Mouse (Mus musculus): ENCODE measurements at regions not wholly inside any gene's neighbourhood (a gene's known extent, or its start where the extent isn't known, plus 50 kb on each side); places are given as distances from the start of the nearest gene placed in this dataset. TPM values are rescaled to one million over a fixed set of nuclear protein-coding genes. Genes with fewer than 3 reads are reported as not detected.
A peak's percentile ranks its signal among the peaks of the same experiment; 100 is the strongest.

- H3K9ac ChIP-seq = no peak overlapping the region
- WGBS = 56% methylated on average over 3 of the region's 3 CpGs
- ATAC-seq (ENCODE audit: insufficient read depth, low FRiP score, low read depth) = no peak
Observed at GRCm38 (mm10) chr16:13487659-13488058, 180.3 kb downstream of the Parn start.

GRCm38 (mm10) chr16:13486571-13486970 lies 181.4 kb downstream of the Parn start:
- WGBS = 81% methylated on average over 2 of the region's 2 CpGs
- H3K4me3 ChIP-seq (replicated peaks) = no peak overlapping the region
- H3K4me2 ChIP-seq = no peak overlapping the region
- H3K9ac ChIP-seq = no peak overlapping the region
- H3K27ac ChIP-seq = no peak overlapping the region
- no peaks in the 10 kb centered on the region for H3K27me3 ChIP-seq (replicated peaks)
- ATAC-seq (ENCODE audit: insufficient read depth, low FRiP score, low read depth) = no peak
- H3K9me3 ChIP-seq = no peaks in the 10 kb centered on the region
- no peaks in the 10 kb centered on the region for H3K4me1 ChIP-seq
- H3K36me3 ChIP-seq = no peaks in the 10 kb centered on the region

More at GRCm38 (mm10) chr16:13487659-13488058, 180.3 kb downstream of the Parn start:
- Histone ChIP-seq H3K27me3 (replicated peaks) (no peaks in the 10 kb centered on the region), H3K36me3 (no peaks in the 10 kb centered on the region), H3K4me2 (no peak overlapping the region), H3K4me1 (no peaks in the 10 kb centered on the region), H3K9me3 (no peaks in the 10 kb centered on the region), H3K27ac (no peak overlapping the region), H3K4me3 (replicated peaks) (no peak overlapping the region)

GRCm38 (mm10) chr16:13480221-13480620 lies 187.7 kb downstream of the Parn start:
- H3K9ac ChIP-seq = no peak overlapping the region
- no peaks in the 10 kb centered on the region for H3K9me3 ChIP-seq
- H3K27me3 ChIP-seq (replicated peaks) = no peaks in the 10 kb centered on the region
- no peak overlapping the region for H3K27ac ChIP-seq
- H3K4me3 ChIP-seq (replicated peaks) = no peak overlapping the region
- ATAC-seq (ENCODE audit: insufficient read depth, low FRiP score, low read depth) = no peak
- no peaks in the 10 kb centered on the region for H3K4me1 ChIP-seq
- WGBS = 73% methylated on average over 3 of the region's 3 CpGs
- no peaks in the 10 kb centered on the region for H3K36me3 ChIP-seq
- H3K4me2 ChIP-seq = no peak overlapping the region

GRCm38 (mm10) chr16:13476653-13477052 lies 191.3 kb downstream of the Parn start:
- Histone ChIP-seq H3K9me3 (no peaks in the 10 kb centered on the region), H3K4me2 (no peak overlapping the region), H3K27me3 (replicated peaks) (no peaks in the 10 kb centered on the region), H3K36me3 (no peaks in the 10 kb centered on the region), H3K27ac (no peak overlapping the region), H3K4me1 (no peaks in the 10 kb centered on the region), H3K4me3 (replicated peaks) (no peak overlapping the region), H3K9ac (no peak overlapping the region)
- 90% methylated on average over 3 of the region's 3 CpGs for WGBS
- no peak for ATAC-seq (ENCODE audit: insufficient read depth, low FRiP score, low read depth)

GRCm38 (mm10) chr16:13474956-13475355 lies 193.0 kb downstream of the Parn start:
- Histone ChIP-seq H3K4me3 (replicated peaks) (no peak overlapping the region), H3K4me1 (no peaks in the 10 kb centered on the region), H3K9me3 (no peaks in the 10 kb centered on the region), H3K4me2 (no peak overlapping the region), H3K9ac (no peak overlapping the region), H3K36me3 (no peaks in the 10 kb centered on the region), H3K27ac (no peak overlapping the region), H3K27me3 (replicated peaks) (no peaks in the 10 kb centered on the region)
- no peak for ATAC-seq (ENCODE audit: insufficient read depth, low FRiP score, low read depth)
- 83% methylated on average over 3 of the region's 3 CpGs for WGBS

- Histone ChIP-seq H3K36me3 (no peaks in the 10 kb centered on the region), H3K27ac (no peak overlapping the region), H3K27me3 (replicated peaks) (no peaks in the 10 kb centered on the region), H3K4me3 (replicated peaks) (no peak overlapping the region), H3K9me3 (no peaks in the 10 kb centered on the region), H3K4me2 (no peak overlapping the region), H3K4me1 (no peaks in the 10 kb centered on the region), H3K9ac (no peak overlapping the region)
- ATAC-seq (ENCODE audit: insufficient read depth, low FRiP score, low read depth) = no peak
- 78% methylated on average over 3 of the region's 3 CpGs for WGBS
Observed at GRCm38 (mm10) chr16:13474274-13474673, 193.7 kb downstream of the Parn start.

GRCm38 (mm10) chr16:13467139-13467538 lies 200.8 kb downstream of the Parn start:
- Histone ChIP-seq H3K9ac (no peak overlapping the region), H3K27ac (no peak overlapping the region), H3K36me3 (no peaks in the 10 kb centered on the region), H3K4me2 (no peak overlapping the region), H3K27me3 (replicated peaks) (no peaks in the 10 kb centered on the region), H3K4me1 (no peaks in the 10 kb centered on the region), H3K9me3 (no peaks in the 10 kb centered on the region), H3K4me3 (replicated peaks) (no peak overlapping the region)
- 30% methylated on average over 5 of the region's 5 CpGs for WGBS
- peak; percentile 29; the same call in 1 of the 2 replicates for ATAC-seq (ENCODE audit: insufficient read depth, low FRiP score, low read depth)

Small RNAs in the stretch of these regions (microRNA-seq; reads per million reads assigned to microRNA genes)
- gene Mir6365 = not detected
